Mouse (Mus musculus): ENCODE data around the gene Gm17359.

The Gm17359 gene

DNA sequence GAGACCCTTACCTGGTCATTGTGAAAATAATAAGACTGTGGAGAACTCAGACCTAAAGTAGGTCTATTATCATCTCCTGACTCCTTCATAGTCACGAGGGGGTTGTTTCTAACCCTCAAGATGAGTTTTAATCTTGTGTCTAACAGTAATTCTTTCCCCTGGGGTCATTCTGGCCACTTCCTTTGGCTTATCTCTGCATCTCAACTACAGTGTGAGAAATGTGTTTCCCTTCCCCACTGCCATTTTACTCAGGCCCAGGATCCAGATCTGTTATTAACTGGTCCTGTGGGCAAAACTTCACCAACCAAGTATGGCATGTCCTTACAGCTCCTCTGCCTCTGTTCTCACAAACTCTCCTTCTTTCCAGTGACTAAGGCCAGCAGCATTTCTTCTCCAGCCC, 12.8 kb downstream of the Gm17359 start:
- no peak for DNase-seq (ENCODE audit: low read depth, low spot score)

DNA sequence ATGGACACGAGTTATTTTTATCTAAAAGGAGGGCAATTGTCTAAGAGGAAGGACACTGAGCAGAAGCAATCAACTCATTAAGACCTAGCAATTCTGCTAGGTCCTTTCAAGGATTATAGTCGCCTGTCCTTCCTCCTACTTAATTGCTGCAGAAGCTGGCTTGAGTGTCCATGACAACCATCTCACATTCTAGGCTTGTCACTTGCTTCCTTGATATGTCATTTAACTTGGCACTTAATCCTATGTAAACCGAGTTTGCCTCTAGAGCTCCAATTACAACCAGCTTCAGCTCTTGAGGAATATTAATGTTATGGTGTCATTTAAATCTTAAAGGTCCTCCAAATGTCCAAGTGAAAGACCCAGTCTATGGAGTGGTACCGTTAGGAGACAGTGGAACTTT, 22.3 kb downstream of the Gm17359 start:
- DNase-seq (ENCODE audit: low read depth, low spot score): no peak

DNA sequence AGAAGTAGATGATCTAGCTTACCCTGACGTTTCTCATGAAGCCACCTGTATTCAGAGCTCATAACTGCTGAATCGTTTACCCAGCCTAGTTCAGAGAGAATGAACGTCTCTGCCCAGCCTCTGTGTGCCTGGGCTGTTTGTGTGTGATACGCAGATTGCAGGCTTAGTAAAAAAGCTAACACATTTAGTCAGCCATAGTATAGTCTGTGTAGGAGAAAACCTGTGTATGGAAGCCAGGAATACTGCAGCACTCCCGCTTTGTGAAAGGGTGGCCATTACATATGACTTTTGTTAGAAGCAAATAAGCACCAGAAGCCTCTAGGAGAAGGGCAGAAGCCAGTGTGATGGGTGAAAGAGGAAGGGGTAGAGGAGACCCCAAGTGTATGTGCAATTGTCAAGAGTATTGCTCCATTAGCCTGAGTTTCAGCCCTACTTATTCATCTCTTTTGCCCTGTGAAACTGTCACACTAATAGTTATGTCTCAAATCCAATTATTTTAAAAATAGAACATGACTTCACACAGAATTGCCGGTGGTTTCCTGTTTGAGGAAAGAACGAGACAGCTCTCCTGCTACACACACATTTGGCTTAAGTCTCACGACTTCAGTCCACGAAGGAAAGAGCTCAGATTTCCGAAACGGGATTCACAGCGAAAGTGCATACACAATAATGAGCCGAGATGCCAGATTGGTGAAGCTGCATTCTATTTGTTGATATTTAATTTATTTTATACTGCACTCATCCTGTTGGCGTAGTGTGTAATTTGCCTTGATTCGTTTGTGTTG, 24.0 kb downstream of the Gm17359 start:
- DNase-seq (ENCODE audit: low read depth, low spot score): no peak

GRCm38 (mm10) chr3:79366098-79366497, 29.6 kb downstream of the Gm17359 start:
- peak; percentile 64 for DNase-seq (ENCODE audit: low read depth, low spot score)

DNA sequence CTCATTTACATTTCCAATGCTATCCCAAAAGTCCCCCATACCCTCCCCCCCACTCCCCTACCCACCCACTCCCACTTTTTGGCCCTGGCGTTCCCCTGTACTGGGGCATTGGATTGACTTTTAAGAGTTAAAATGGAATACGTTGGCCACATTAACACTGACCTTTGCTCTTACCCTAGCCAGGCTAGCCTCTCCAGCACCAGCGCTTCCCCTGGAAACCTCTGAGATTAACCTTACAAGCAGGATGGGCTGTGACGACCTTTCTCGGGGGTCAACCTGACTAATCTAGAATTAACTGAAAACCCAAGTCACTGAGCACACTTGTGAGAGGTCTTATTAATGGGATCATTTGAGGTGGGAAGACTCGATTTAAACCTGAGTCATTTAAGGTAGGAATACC, 31.8 kb downstream of the Gm17359 start:
- DNase-seq (ENCODE audit: low read depth, low spot score): no peak

DNA sequence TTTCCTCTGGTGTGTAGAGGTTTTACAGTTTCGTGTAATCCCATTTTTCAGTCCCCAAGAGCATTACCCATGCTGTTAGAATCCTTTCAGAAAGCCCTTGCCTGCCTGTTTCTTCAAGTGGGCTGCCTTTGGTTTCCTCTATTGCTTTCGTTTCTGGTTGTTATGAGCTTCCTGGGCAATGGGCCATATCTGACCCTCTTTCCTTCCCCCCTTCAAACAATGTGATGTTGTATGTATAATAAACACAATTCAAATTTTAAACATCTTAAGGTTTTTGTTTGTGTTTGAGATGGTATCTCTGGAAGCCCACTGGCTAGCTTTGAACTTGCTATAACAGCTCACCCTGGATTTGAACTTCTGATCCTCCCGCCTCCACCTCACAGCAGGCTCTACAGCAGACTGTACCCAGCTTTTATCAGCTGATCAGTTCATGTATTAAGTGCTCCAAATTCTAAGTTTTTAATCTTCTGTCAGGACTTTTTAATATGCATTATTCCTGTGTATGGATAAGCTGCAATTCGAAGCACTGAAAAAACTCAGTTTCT, 34.0 kb downstream of the Gm17359 start:
- no peak for DNase-seq (ENCODE audit: low read depth, low spot score)

DNA sequence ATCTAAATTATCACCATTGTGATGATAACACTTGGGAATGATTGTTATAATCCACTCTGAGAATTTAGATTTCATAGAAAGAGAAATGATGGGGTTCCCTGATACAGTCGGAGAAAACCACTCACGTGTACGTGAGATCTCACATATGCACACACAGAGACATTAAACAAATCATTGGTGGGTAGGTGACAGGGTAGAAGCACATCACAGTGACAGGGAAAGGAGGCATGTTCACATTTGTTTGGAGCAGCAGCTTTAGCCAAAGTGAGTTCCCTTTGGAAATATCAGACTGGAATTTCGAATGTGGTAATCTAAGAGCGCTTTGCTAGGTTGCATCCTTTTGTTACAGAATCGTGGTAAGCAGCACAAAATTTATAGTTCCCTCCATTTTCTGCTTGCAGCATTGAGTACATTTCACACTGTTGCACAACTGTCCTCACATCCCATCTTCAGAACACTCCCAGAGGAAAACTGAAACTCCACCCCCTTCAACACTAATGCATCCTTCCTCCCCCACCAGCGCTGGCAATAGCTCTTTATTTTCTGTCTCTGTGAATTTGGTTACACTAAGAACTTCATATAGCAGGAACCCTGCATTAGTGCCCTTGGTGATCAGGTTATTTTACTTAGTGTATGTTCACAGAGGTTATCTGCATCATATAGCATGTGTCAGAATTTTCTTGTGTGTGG, 35.2 kb downstream of the Gm17359 start:
- DNase-seq (ENCODE audit: low read depth, low spot score): no peak

GRCm38 (mm10) chr3:79373930-79374329, 37.5 kb downstream of the Gm17359 start:
- no peak for DNase-seq (ENCODE audit: low read depth, low spot score)

DNA sequence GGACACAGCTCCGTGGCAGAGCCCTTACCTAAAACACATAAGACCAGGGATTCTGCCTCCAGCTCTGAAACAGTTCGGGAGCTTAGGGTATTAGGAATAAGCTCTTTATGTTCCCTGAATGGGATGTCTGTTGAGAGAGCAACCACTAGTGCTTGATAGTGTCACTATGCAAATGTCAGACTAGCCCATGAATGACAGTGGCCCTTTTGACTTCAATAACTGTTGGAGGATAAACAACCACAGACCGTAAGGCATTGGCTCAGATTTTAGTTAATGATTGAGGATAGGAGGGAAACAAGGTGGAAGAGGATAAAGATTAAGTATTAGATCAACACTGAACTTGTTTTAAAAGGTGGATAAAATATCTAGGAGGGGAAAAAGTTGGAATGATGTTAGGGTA, 41.6 kb downstream of the Gm17359 start:
- DNase-seq (ENCODE audit: low read depth, low spot score): no peak

GRCm38 (mm10) chr3:79379255-79379836, 42.9 kb downstream of the Gm17359 start:
- DNase-seq (ENCODE audit: low read depth, low spot score): no peak

GRCm38 (mm10) chr3:79379873-79380595, 43.6 kb downstream of the Gm17359 start:
- no peak for DNase-seq (ENCODE audit: low read depth, low spot score)

DNA sequence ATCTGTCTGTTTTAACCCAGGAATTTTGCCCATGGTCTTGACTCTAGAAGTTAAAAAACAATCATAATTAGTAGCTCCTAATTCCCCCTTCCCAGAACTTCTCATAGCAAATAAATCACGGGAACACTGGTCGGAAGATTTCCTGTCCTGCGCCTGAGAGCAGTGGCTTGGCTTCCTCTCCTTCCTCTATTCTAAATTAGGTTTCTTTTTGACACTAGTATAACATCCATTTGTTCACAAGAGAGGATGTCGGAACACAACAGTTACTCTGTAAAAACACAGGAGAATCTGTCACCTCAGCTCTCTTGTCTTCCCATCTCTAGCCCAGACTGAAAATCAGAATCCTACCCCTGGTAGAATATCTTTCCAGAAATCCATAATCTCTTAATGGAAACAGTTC, 44.9 kb downstream of the Gm17359 start:
- no peak for DNase-seq (ENCODE audit: low read depth, low spot score)

DNA sequence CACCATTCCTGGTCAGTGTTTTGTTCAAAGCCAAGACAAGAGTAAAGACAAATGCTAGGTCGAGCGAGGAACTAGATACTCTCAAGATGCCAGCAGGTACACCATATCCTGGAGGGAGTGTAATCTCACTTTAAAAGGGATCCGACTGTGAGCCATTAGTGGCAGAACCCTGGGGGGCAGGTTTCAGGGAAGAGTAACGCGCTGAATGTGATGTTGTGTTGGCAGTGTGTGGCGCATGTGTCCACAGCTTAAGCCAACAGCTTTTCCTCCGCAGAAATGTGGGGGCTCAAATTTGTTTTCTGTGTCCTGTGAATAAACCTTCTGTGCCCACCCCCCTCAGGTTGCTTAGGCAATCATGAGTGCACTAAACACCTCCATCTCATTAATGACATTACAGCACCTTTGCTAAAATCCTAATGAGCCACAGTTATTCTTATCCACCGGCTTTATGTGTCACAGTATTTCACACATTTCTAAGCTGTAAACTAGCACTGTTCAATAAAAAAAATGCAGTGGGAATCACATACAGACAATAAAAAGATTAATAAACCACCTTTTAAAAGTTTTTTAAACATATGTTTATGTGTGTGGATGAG, 49.1 kb downstream of the Gm17359 start:
- DNase-seq (ENCODE audit: low read depth, low spot score): no peak

DNA sequence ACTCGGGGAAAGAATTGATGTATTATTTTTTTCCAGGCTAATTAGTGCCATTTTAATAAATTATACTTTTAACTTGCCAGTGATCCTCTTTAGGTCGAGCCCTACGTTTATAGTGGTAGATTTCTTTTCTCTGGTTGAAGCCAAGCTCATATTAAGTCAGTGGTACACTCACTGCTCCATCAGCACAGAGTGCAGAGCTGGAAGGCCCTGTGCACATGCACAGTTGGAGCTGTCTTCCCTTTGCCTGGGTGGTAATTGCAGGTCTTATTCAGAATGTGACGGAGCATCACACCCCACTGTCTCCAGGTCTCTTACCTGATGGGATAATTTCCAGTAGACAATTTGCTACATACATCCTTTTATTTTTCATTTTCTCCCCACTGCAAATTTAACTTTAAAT, 52.6 kb downstream of the Gm17359 start:
- DNase-seq (ENCODE audit: low read depth, low spot score): no peak

DNA sequence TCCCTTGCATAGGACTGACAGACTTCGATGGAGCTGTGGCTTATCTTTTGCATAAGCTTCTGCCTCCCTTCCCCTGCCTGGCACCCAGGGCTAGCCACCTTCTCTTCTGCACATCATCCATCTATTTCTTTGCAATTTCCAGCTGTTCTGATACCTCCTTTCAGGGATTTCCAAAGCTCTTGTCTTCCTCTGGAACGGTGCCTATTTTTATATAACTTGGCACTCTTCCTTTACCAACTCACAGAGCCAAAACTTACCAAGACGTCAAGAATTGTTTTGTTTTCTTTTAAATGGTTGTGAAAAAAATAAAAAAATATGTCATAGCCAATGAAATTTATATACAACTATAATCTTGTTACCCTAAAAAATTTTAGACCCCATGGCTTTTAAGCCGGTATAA, 64.1 kb downstream of the Gm17359 start:
- no peak for DNase-seq (ENCODE audit: low read depth, low spot score)

DNA sequence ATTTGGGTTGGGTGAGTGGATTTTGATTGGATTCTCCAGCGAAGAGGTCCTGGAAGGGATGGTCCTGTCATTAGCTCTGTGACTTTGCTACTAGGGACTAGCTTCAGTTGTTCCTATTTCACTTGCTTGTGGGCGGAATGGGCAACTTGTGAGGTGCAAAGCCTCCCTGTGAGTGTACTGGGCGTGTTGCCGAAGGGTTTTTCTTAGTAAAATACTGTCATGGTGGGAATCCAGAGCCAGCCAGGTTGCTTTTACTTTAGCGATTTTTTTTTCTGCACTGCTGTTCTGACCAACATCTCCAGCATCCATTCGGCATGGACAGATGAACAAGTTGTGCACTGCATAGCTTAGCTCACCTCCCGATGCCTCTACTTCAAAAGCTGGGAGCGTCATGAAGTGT, 65.6 kb downstream of the Gm17359 start:
- DNase-seq (ENCODE audit: low read depth, low spot score): peak; percentile 79

- no peak for DNase-seq (ENCODE audit: low read depth, low spot score)
Observed at GRCm38 (mm10) chr3:79408546-79408945, 72.1 kb downstream of the Gm17359 start.

GRCm38 (mm10) chr3:79409927-79410628, 73.6 kb downstream of the Gm17359 start:
- no peak for DNase-seq (ENCODE audit: low read depth, low spot score)

GRCm38 (mm10) chr3:79410629-79410995, 74.2 kb downstream of the Gm17359 start:
- DNase-seq (ENCODE audit: low read depth, low spot score): no peak

GRCm38 (mm10) chr3:79411666-79412065, 75.2 kb downstream of the Gm17359 start:
- no peak for DNase-seq (ENCODE audit: low read depth, low spot score)

- no peak for DNase-seq (ENCODE audit: low read depth, low spot score)
Observed at GRCm38 (mm10) chr3:79413492-79413891, 77.0 kb downstream of the Gm17359 start.

All from telencephalon, adult 2 months (tissue).